In genomic region chr2:79511108-79511507, GRCm38 (mm10) we compare ENCODE assay signal across 24 mouse cellular contexts. TPM values are rescaled to one million over a fixed set of nuclear protein-coding genes. Genes with fewer than 3 reads are reported as not detected.
A peak's percentile ranks its signal among the peaks of the same experiment; 100 is the strongest.
DNase-seq lines count a peak whose midpoint lies in the region; ATAC-seq and TF ChIP-seq lines count a peak whose summit lies in the region.
"Had no signal": no experiment of that assay in that cellular context is flagged by ENCODE, and none has a peak within 500 bp of the region (broad histone marks: within the 10 kb centered on the region; RNA-seq: fewer than 3 reads in every experiment).

No protein-coding gene starts in this region.

- intact Hi-C loops in heart, adult 2 months (cut with DNase I): loop anchor here (2.0 kb wide), 1 partner anchor 264 kb away; no protein-coding TSS in a partner anchor
- intact Hi-C loops in heart, postnatal 25 days (cut with DNase I): no loop called here

- 6% methylated on average over 6 of the region's 6 CpGs for WGBS in heart, adult 2 months
- WGBS in kidney, embryonic 15.5 days: 43% methylated on average over 6 of the region's 6 CpGs

- peak overlapping the region; percentile 16; the same call in 1 of the 2 replicates for H3K4me2 ChIP-seq in kidney, embryonic 15.5 days
- peak overlapping the region; percentile 88 for H3K4me2 ChIP-seq in myocyte (ENCODE audit: low read depth)
- H3K4me2 ChIP-seq: midbrain, embryonic 12.5 days had no signal

- no peaks in the 10 kb centered on the region for H3K79me2 ChIP-seq in heart, adult 2 months (replicated peaks; ENCODE audit: control insufficient read depth, insufficient read depth, low read length)
- H3K79me2 ChIP-seq in myocyte (ENCODE audit: control insufficient read depth, insufficient read depth): no peaks in the 10 kb centered on the region

- H3K36me3 ChIP-seq in heart, adult 2 months (ENCODE audit: control insufficient read depth, insufficient read depth, low read length): no peaks in the 10 kb centered on the region
- H3K36me3 ChIP-seq in kidney, embryonic 15.5 days: no peaks in the 10 kb centered on the region
- no peaks in the 10 kb centered on the region for H3K36me3 ChIP-seq in myocyte (ENCODE audit: control insufficient read depth, insufficient read depth)
- H3K36me3 ChIP-seq: embryonic facial prominence, embryonic 10.5 days; hindbrain, embryonic 10.5 days; midbrain, embryonic 12.5 days; neural tube, embryonic 15.5 days had no signal

- H3K27me3 ChIP-seq in heart, adult 2 months (ENCODE audit: control insufficient read depth, insufficient read depth, low read length): no peaks in the 10 kb centered on the region
- no peaks in the 10 kb centered on the region for H3K27me3 ChIP-seq in kidney, embryonic 15.5 days
- H3K27me3 ChIP-seq in Patski (peaks cover 9% of the 10 kb centered on the region), myocyte (ENCODE audit: control insufficient read depth, insufficient read depth, insufficient read length) (no peaks in the 10 kb centered on the region)
- H3K27me3 ChIP-seq: midbrain, embryonic 12.5 days; neural tube, embryonic 15.5 days had no signal

- no peak overlapping the region for H3ac ChIP-seq in myocyte (ENCODE audit: control insufficient read depth, insufficient read length)

- POLR2A ChIA-PET in Patski (lab: Charles Lee): no interaction called here

- no peak for TF ChIP-seq EP300 in heart, adult 2 months (IDR thresholded peaks at IDR 0.05; ENCODE audit: insufficient read depth, low read depth, low read length)

- H3K27ac ChIP-seq in heart, adult 2 months: peak overlapping the region; percentile 49
- no peak overlapping the region for H3K27ac ChIP-seq in kidney, embryonic 15.5 days
- H3K27ac ChIP-seq: embryonic facial prominence, embryonic 10.5 days; hindbrain, embryonic 10.5 days; midbrain, embryonic 12.5 days; neural tube, embryonic 15.5 days had no signal

- no peak for TF ChIP-seq CTCF in heart, adult 2 months (IDR thresholded peaks at IDR 0.05)
- no peak for TF ChIP-seq CTCF in Patski (IDR thresholded peaks at IDR 0.05)

- DNase-seq in heart, adult 2 months: no peak
- DNase-seq in heart, postnatal 25 days (ENCODE audit: low spot score): no peak
- DNase-seq in kidney, adult 18-20 months: no peak
- DNase-seq in Patski (ENCODE audit: low read depth, low spot score): no peak
- no peak for DNase-seq in frontal cortex, postnatal 25 days (ENCODE audit: low spot score in 2 of 2)
- no peak for DNase-seq in cerebellum, adult 18-20 months
- DNase-seq: adrenal gland, adult 8-10 months; cerebellum, adult 2 months; left cerebral cortex, postnatal 4 days; lung, adult 18-20 months; lung, postnatal 36 days; thymus, postnatal 4 days had no signal

- H3K9ac ChIP-seq in heart, adult 2 months (ENCODE audit: low read depth, low read length): no peak overlapping the region
- H3K9ac ChIP-seq in kidney, embryonic 15.5 days: no peak overlapping the region
- H3K9ac ChIP-seq: midbrain, embryonic 12.5 days; neural tube, embryonic 15.5 days had no signal

- TF ChIP-seq POLR2A in heart, adult 2 months (IDR thresholded peaks at IDR 0.05; ENCODE audit: insufficient read depth, low read depth, low read length): no peak
- no peak for TF ChIP-seq POLR2A in myocyte (IDR thresholded peaks at IDR 0.05; ENCODE audit: insufficient read length, low read depth)

- in situ Hi-C loops in Patski (cut with MboI; ENCODE audit: low pct_unique_long_range_greater_than_20kb): loop anchor here (25.0 kb wide), 1 partner anchor 751 kb away; no protein-coding TSS in a partner anchor

- no peak overlapping the region for H3K4me3 ChIP-seq in heart, adult 2 months
- no peak overlapping the region for H3K4me3 ChIP-seq in kidney, embryonic 15.5 days (replicated peaks)
- peak overlapping the region; percentile 4 for H3K4me3 ChIP-seq in myocyte
- H3K4me3 ChIP-seq: embryonic facial prominence, embryonic 10.5 days; erythroblast, embryonic 14.5 days; hindbrain, embryonic 10.5 days; midbrain, embryonic 12.5 days; neural tube, embryonic 15.5 days had no signal

- H3K9me3 ChIP-seq in kidney, embryonic 15.5 days (replicated peaks): no peaks in the 10 kb centered on the region
- H3K9me3 ChIP-seq: embryonic facial prominence, embryonic 10.5 days; hindbrain, embryonic 10.5 days; midbrain, embryonic 12.5 days; neural tube, embryonic 15.5 days had no signal

- H3K4me1 ChIP-seq in heart, adult 2 months (ENCODE audit: control insufficient read depth, insufficient read depth, low read length): peaks cover 3% of the 10 kb centered on the region
- 0 out of 2 replicates have a peak, but pooled peaks cover 6% of the 10 kb centered on the region for H3K4me1 ChIP-seq in kidney, embryonic 15.5 days
- H3K4me1 ChIP-seq: embryonic facial prominence, embryonic 10.5 days; midbrain, embryonic 12.5 days had no signal

- CTCF ChIA-PET in Patski (lab: Charles Lee): interaction anchor here (0.8 to 4.0 kb wide), 13 partner anchors 12 to 552 kb away, joined by 3 to 37 read pairs (median 6); no protein-coding TSS in a partner anchor

- no peak for ATAC-seq in kidney, embryonic 15.5 days (replicated peaks; ENCODE audit: low FRiP score)
- ATAC-seq in Patski: peak; percentile 71
- ATAC-seq: inflammation-experienced regulatory T-cells, adult 6 months had no signal

TF ChIP-seq in myocyte, 11 proteins besides CTCF, POLR2A, EP300 and RAD21:
- no peak for TF ChIP-seq TCF3 (IDR thresholded peaks at IDR 0.05; ENCODE audit: insufficient read length, low read depth)
- TF ChIP-seq E2F4 (IDR thresholded peaks at IDR 0.05; ENCODE audit: insufficient read depth): no peak
- no peak for TF ChIP-seq MYOD1 (IDR thresholded peaks at IDR 0.05; ENCODE audit: control insufficient read depth in 1 of 3, insufficient read length in 2 of 3, low read depth in 2 of 3)
- TF ChIP-seq MAX (IDR thresholded peaks at IDR 0.05; ENCODE audit: low read depth): no peak
- TF ChIP-seq TCF12 (IDR thresholded peaks at IDR 0.05; ENCODE audit: insufficient read depth, poor library complexity, severe bottlenecking): no peak
- TF ChIP-seq POLR2AphosphoS2 (IDR thresholded peaks at IDR 0.05; ENCODE audit: insufficient read length, low read depth): no peak
- TF ChIP-seq MYOG (IDR thresholded peaks at IDR 0.05; ENCODE audit: control insufficient read depth in 1 of 3, insufficient read depth in 1 of 3, insufficient read length in 2 of 3, low read depth in 2 of 3): no peak
- TF ChIP-seq CEBPB (IDR thresholded peaks at IDR 0.05; ENCODE audit: insufficient read depth, poor library complexity, severe bottlenecking): no peak
- TF ChIP-seq REST (IDR thresholded peaks at IDR 0.05; ENCODE audit: insufficient read depth, insufficient read length): no peak
- no peak for TF ChIP-seq SRF (IDR thresholded peaks at IDR 0.05; ENCODE audit: control insufficient read depth, insufficient read length, low read depth)
- TF ChIP-seq USF1 (IDR thresholded peaks at IDR 0.05; ENCODE audit: low read depth): no peak

RNA-seq across cellular contexts. Expression of gene Cerkl, which starts 54.5 kb away (rescaled TPM):
- under 1 TPM; 0.73 to 0.82 TPM for total RNA-seq in heart, adult 2 months (2021)
- 0.47 and 1.5 TPM in 2 replicates for polyA plus RNA-seq in heart, adult 2 months (2012; rRNA removed)
- total RNA-seq in heart, postnatal 25 days (2021): 1 to 10 TPM in 1 of 2 experiments, under 1 TPM in 1; 0.70 to 1.5 TPM
- polyA plus RNA-seq in kidney, embryonic 15.5 days (2015; fragmentation: Nextera tagmentation; extraction: Ambion mirVana): 1.5 and 2.3 TPM in 2 replicates
- not detected for polyA plus RNA-seq in Patski (2021)
- polyA plus RNA-seq in myocyte (2012; fragmentation: generic; extraction: Trizol): not detected

RNA-seq across cellular contexts. Expression of gene Neurod1, which starts 54.6 kb away (rescaled TPM):
- not detected for total RNA-seq in heart, adult 2 months (2021)
- polyA plus RNA-seq in heart, adult 2 months (2012; rRNA removed): not detected in 2 replicates
- not detected for total RNA-seq in heart, postnatal 25 days (2021)
- polyA plus RNA-seq in kidney, embryonic 15.5 days (2015; fragmentation: Nextera tagmentation; extraction: Ambion mirVana): 0.05 TPM in 1 of 2 replicates, not detected in the other
- polyA plus RNA-seq in Patski (2021): not detected
- polyA plus RNA-seq in myocyte (2012; fragmentation: generic; extraction: Trizol): not detected
- total RNA-seq: adrenal gland, adult 8-10 months; gastrocnemius, adult 8-10 months; liver, adult 2 months had no signal
- polyA plus RNA-seq: erythroblast, embryonic 14.5 days; inflammation-experienced regulatory T-cells, adult 6 months; kidney, embryonic 16.5 days; liver, adult 2 months; testis, adult 2 months had no signal
